Mouse (Mus musculus) E14TG2a.4 (cell line): ENCODE results near the gene Peli2.

Experiments used
- H3K27me3 ChIP-seq: 2 replicates; pipeline ENCODE4 v1.6.1; 2014; ENCODE audit warnings: low read length, control low read depth; ENCODE audit not compliant: insufficient read depth
- H3K36me3 ChIP-seq: 2 replicates; pipeline ENCODE4 v1.6.1; 2014; ENCODE audit warnings: low read length, control low read depth; ENCODE audit not compliant: insufficient read depth
- H3K4me1 ChIP-seq: replicated peaks from 2 replicates; pipeline ENCODE4 v1.6.1; 2014; ENCODE audit warnings: low read depth, low read length, control low read depth
- H3K4me3 ChIP-seq: replicated peaks from 2 replicates; pipeline ENCODE4 v1.5.1; 2014; ENCODE audit warnings: mild to moderate bottlenecking, low read length
- H3K9me3 ChIP-seq: 2 replicates; pipeline ENCODE4 v1.6.1; 2014; ENCODE audit warnings: low read length, control low read depth
- CTCF ChIP-seq: conservative IDR thresholded peaks from 2 replicates; pipeline ENCODE4 v1.5.1; 2014; ENCODE audit warnings: low read length
- NANOG ChIP-seq: IDR thresholded peaks from 2 replicates; pipeline ENCODE4 v1.6.1; 2014; ENCODE audit warnings: borderline replicate concordance, low read length, mixed read lengths
- POU5F1 ChIP-seq: IDR thresholded peaks from 2 replicates; pipeline ENCODE4 v1.6.1; 2014; ENCODE audit warnings: low read length, borderline replicate concordance

The Peli2 gene

GRCm38 (mm10) chr14:48241335-48241734 is 120.7 kb downstream of the Peli2 start:
- Histone ChIP-seq H3K4me1 (no peaks in the 10 kb centered on the region), H3K27me3 (no peaks in the 10 kb centered on the region), H3K4me3 (no peak overlapping the region), H3K9me3 (no peaks in the 10 kb centered on the region), H3K36me3 (no peaks in the 10 kb centered on the region)
- TF ChIP-seq NANOG (no peak), POU5F1 (no peak), CTCF (no peak)

- no peak for TF ChIP-seq CTCF
- no peak for TF ChIP-seq POU5F1
- no peak for TF ChIP-seq NANOG
- Histone ChIP-seq H3K9me3 (no peaks in the 10 kb centered on the region), H3K4me3 (no peak overlapping the region), H3K4me1 (0 out of 2 replicates have a peak, but pooled peaks cover 3% of the 10 kb centered on the region), H3K36me3 (no peaks in the 10 kb centered on the region), H3K27me3 (no peaks in the 10 kb centered on the region)
Observed at GRCm38 (mm10) chr14:48246236-48246635, 125.6 kb downstream of the Peli2 start.

GRCm38 (mm10) chr14:48246963-48247362 is 126.3 kb downstream of the Peli2 start:
- H3K27me3 ChIP-seq, result no peaks in the 10 kb centered on the region
- no peaks in the 10 kb centered on the region for H3K36me3 ChIP-seq
- H3K4me3 ChIP-seq, result no peak overlapping the region
- H3K9me3 ChIP-seq, result no peaks in the 10 kb centered on the region
- no peak for TF ChIP-seq NANOG
- no peak for TF ChIP-seq CTCF
- TF ChIP-seq POU5F1, result no peak
- H3K4me1 ChIP-seq, result peaks cover 6% of the 10 kb centered on the region; the same call in 1 of the 2 replicates

GRCm38 (mm10) chr14:48249459-48249858 is 128.8 kb downstream of the Peli2 start:
- Histone ChIP-seq H3K9me3 (no peaks in the 10 kb centered on the region), H3K27me3 (no peaks in the 10 kb centered on the region)
- TF ChIP-seq NANOG, result no peak
- TF ChIP-seq CTCF, result no peak
- TF ChIP-seq POU5F1, result no peak

GRCm38 (mm10) chr14:48249909-48250308 is 129.3 kb downstream of the Peli2 start:
- H3K4me1 ChIP-seq, result peaks cover 11% of the 10 kb centered on the region; the same call in 1 of the 2 replicates
- H3K36me3 ChIP-seq, result no peaks in the 10 kb centered on the region
- H3K9me3 ChIP-seq, result no peaks in the 10 kb centered on the region
- H3K4me3 ChIP-seq, result no peak overlapping the region
- TF ChIP-seq POU5F1 (no peak), NANOG (no peak), CTCF (no peak)
- H3K27me3 ChIP-seq, result 0 out of 2 replicates have a peak, but pooled peaks cover 3% of the 10 kb centered on the region

More at GRCm38 (mm10) chr14:48249459-48249858, 128.8 kb downstream of the Peli2 start:
- Histone ChIP-seq H3K4me1 (peaks cover 11% of the 10 kb centered on the region; the same call in 1 of the 2 replicates), H3K4me3 (no peak overlapping the region), H3K36me3 (no peaks in the 10 kb centered on the region)

GRCm38 (mm10) chr14:48251381-48251979 is 130.9 kb downstream of the Peli2 start:
- H3K4me3 ChIP-seq, result no peak overlapping the region
- H3K4me1 ChIP-seq, result peaks cover 16% of the 10 kb centered on the region
- H3K36me3 ChIP-seq, result no peaks in the 10 kb centered on the region

GRCm38 (mm10) chr14:48253183-48253582 is 132.6 kb downstream of the Peli2 start:
- no peak for TF ChIP-seq CTCF
- TF ChIP-seq NANOG, result no peak
- TF ChIP-seq POU5F1, result no peak
- Histone ChIP-seq H3K4me1 (peaks cover 16% of the 10 kb centered on the region), H3K36me3 (no peaks in the 10 kb centered on the region), H3K4me3 (no peak overlapping the region), H3K27me3 (peaks cover 22% of the 10 kb centered on the region), H3K9me3 (no peaks in the 10 kb centered on the region)

More at GRCm38 (mm10) chr14:48251381-48251979, 130.9 kb downstream of the Peli2 start:
- Histone ChIP-seq H3K9me3 (no peaks in the 10 kb centered on the region), H3K27me3 (peaks cover 17% of the 10 kb centered on the region)
- TF ChIP-seq POU5F1, result no peak
- TF ChIP-seq NANOG, result no peak
- TF ChIP-seq CTCF, result no peak

- Histone ChIP-seq H3K36me3 (no peaks in the 10 kb centered on the region), H3K4me1 (peaks cover 23% of the 10 kb centered on the region), H3K4me3 (no peak overlapping the region), H3K27me3 (peaks cover 22% of the 10 kb centered on the region), H3K9me3 (no peaks in the 10 kb centered on the region)
- no peak for TF ChIP-seq POU5F1
- TF ChIP-seq NANOG, result no peak
- no peak for TF ChIP-seq CTCF
Observed at GRCm38 (mm10) chr14:48254696-48255095, 134.1 kb downstream of the Peli2 start.

- H3K4me1 ChIP-seq, result peaks cover 22% of the 10 kb centered on the region
- TF ChIP-seq CTCF, result no peak
- TF ChIP-seq POU5F1, result no peak
- no peak for TF ChIP-seq NANOG
- H3K4me3 ChIP-seq, result no peak overlapping the region
- H3K36me3 ChIP-seq, result no peaks in the 10 kb centered on the region
- H3K27me3 ChIP-seq, result peaks cover 22% of the 10 kb centered on the region
- no peaks in the 10 kb centered on the region for H3K9me3 ChIP-seq
Observed at GRCm38 (mm10) chr14:48255290-48255689, 134.7 kb downstream of the Peli2 start.
